Mouse (Mus musculus): ENCODE results near the gene Agbl2. TPM values are rescaled to one million over a fixed set of nuclear protein-coding genes. Genes with fewer than 3 reads are reported as not detected.

The Agbl2 gene
- total RNA-seq, 1 experiment: 0.27 TPM

GRCm38 (mm10) chr2:90879419-90879818 is 96.9 kb downstream of the Agbl2 start:
- H3K9me3 ChIP-seq (ENCODE audit: control insufficient read depth, insufficient read depth, low read depth, low read length): no peaks in the 10 kb centered on the region
- H3K4me1 ChIP-seq (ENCODE audit: control insufficient read depth in 2 of 2, insufficient read depth in 2 of 2, low read length in 2 of 2, poor library complexity in 1 of 2): no peaks in the 10 kb centered on the region
- in situ Hi-C loops (cut with MboI; ENCODE audit: low sequenced_read_pairs in 2 of 2, unreplicated experiment in 2 of 2): no loop called here
- H3K9ac ChIP-seq (ENCODE audit: insufficient read depth, low read depth, low read length, poor library complexity, severe bottlenecking): no peak overlapping the region
- no peak overlapping the region for H3K4me3 ChIP-seq (ENCODE audit: insufficient read depth in 1 of 2, low read depth in 1 of 2, low read length in 2 of 2, poor library complexity in 1 of 2, severe bottlenecking in 1 of 2)
- no peak for TF ChIP-seq ZNF384 (IDR thresholded peaks at IDR 0.05; ENCODE audit: low read depth, low read length)
- no peak overlapping the region for H3K27ac ChIP-seq (ENCODE audit: insufficient read depth, low read depth, low read length, poor library complexity, severe bottlenecking)
- DNase-seq (ENCODE audit: low read depth, low spot score): no peak
- no peaks in the 10 kb centered on the region for H3K36me3 ChIP-seq (ENCODE audit: control insufficient read depth, insufficient read depth, low read length, poor library complexity, severe bottlenecking)

- no peak for DNase-seq (ENCODE audit: low read depth, low spot score)
- H3K4me1 ChIP-seq (ENCODE audit: control insufficient read depth in 2 of 2, insufficient read depth in 2 of 2, low read length in 2 of 2, poor library complexity in 1 of 2): peaks cover 0 to 7% of the 10 kb centered on the region in 2 experiments; a peak in 1 of 4 replicates
- no peak overlapping the region for H3K27ac ChIP-seq (ENCODE audit: insufficient read depth, low read depth, low read length, poor library complexity, severe bottlenecking)
- in situ Hi-C loops (cut with MboI; ENCODE audit: low sequenced_read_pairs in 2 of 2, unreplicated experiment in 2 of 2): no loop called here
- no peaks in the 10 kb centered on the region for H3K36me3 ChIP-seq (ENCODE audit: control insufficient read depth, insufficient read depth, low read length, poor library complexity, severe bottlenecking)
- no peaks in the 10 kb centered on the region for H3K9me3 ChIP-seq (ENCODE audit: control insufficient read depth, insufficient read depth, low read depth, low read length)
- H3K4me3 ChIP-seq (ENCODE audit: insufficient read depth in 1 of 2, low read depth in 1 of 2, low read length in 2 of 2, poor library complexity in 1 of 2, severe bottlenecking in 1 of 2): no peak overlapping the region
- no peak overlapping the region for H3K9ac ChIP-seq (ENCODE audit: insufficient read depth, low read depth, low read length, poor library complexity, severe bottlenecking)
- TF ChIP-seq CHD2 (IDR thresholded peaks at IDR 0.05; ENCODE audit: low read depth, low read length): no peak
- no peak for TF ChIP-seq ZC3H11A (IDR thresholded peaks at IDR 0.05; ENCODE audit: borderline replicate concordance, low read depth, low read length)
- TF ChIP-seq HCFC1 (IDR thresholded peaks at IDR 0.05; ENCODE audit: borderline replicate concordance, insufficient read depth, low read length): no peak
- TF ChIP-seq MAFK (IDR thresholded peaks at IDR 0.05; ENCODE audit: insufficient read depth, low read depth, low read length): no peak
- no peak for TF ChIP-seq ZNF384 (IDR thresholded peaks at IDR 0.05; ENCODE audit: low read depth, low read length)
These were observed 97.7 kb downstream of the Agbl2 start for GRCm38 (mm10) chr2:90880144-90880785.

- peaks cover 0 to 10% of the 10 kb centered on the region in 2 experiments; a peak in 1 of 4 replicates for H3K4me1 ChIP-seq (ENCODE audit: control insufficient read depth in 2 of 2, insufficient read depth in 2 of 2, low read length in 2 of 2, poor library complexity in 1 of 2)
- TF ChIP-seq HCFC1 (IDR thresholded peaks at IDR 0.05; ENCODE audit: borderline replicate concordance, insufficient read depth, low read length) (no peak), MAFK (IDR thresholded peaks at IDR 0.05; ENCODE audit: insufficient read depth, low read depth, low read length) (no peak), ZC3H11A (IDR thresholded peaks at IDR 0.05; ENCODE audit: borderline replicate concordance, low read depth, low read length) (no peak), CHD2 (IDR thresholded peaks at IDR 0.05; ENCODE audit: low read depth, low read length) (no peak), ZNF384 (IDR thresholded peaks at IDR 0.05; ENCODE audit: low read depth, low read length) (no peak)
- no peak overlapping the region for H3K9ac ChIP-seq (ENCODE audit: insufficient read depth, low read depth, low read length, poor library complexity, severe bottlenecking)
- no peak for DNase-seq (ENCODE audit: low read depth, low spot score)
- in situ Hi-C loops (cut with MboI; ENCODE audit: low sequenced_read_pairs in 2 of 2, unreplicated experiment in 2 of 2): no loop called here
- no peak overlapping the region for H3K27ac ChIP-seq (ENCODE audit: insufficient read depth, low read depth, low read length, poor library complexity, severe bottlenecking)
- H3K9me3 ChIP-seq (ENCODE audit: control insufficient read depth, insufficient read depth, low read depth, low read length): no peaks in the 10 kb centered on the region
- no peak overlapping the region for H3K4me3 ChIP-seq (ENCODE audit: insufficient read depth in 1 of 2, low read depth in 1 of 2, low read length in 2 of 2, poor library complexity in 1 of 2, severe bottlenecking in 1 of 2)
- H3K36me3 ChIP-seq (ENCODE audit: control insufficient read depth, insufficient read depth, low read length, poor library complexity, severe bottlenecking): no peaks in the 10 kb centered on the region
These were observed 99.3 kb downstream of the Agbl2 start for GRCm38 (mm10) chr2:90881824-90882223.

Other genes starting within 250 kb of the Agbl2 start
- 10.7 and 17.2 TPM in 2 replicates for gene Ptprj, start 202.1 kb upstream of the Agbl2 start, total RNA-seq (2012; rRNA removed)
- gene Nup160, start 105.5 kb upstream of the Agbl2 start, total RNA-seq (2012; rRNA removed): 72.6 and 81.9 TPM in 2 replicates
- 91.4 and 124 TPM in 2 replicates for gene Fnbp4, start 37.4 kb upstream of the Agbl2 start, total RNA-seq (2012; rRNA removed)
- gene Mtch2, start 64.4 kb downstream of the Agbl2 start, total RNA-seq (2012; rRNA removed): 138 and 162 TPM in 2 replicates
- 2.8 and 3.2 TPM in 2 replicates for gene C1qtnf4, start 103.1 kb downstream of the Agbl2 start, total RNA-seq (2012; rRNA removed)
- 12.5 and 19.0 TPM in 2 replicates for gene Kbtbd4, start 122.0 kb downstream of the Agbl2 start, total RNA-seq (2012; rRNA removed)
- gene Ndufs3, start 122.1 kb downstream of the Agbl2 start, total RNA-seq (2012; rRNA removed): 106 and 109 TPM in 2 replicates
- 61.7 and 73.0 TPM in 2 replicates for gene Celf1, start 157.7 kb downstream of the Agbl2 start, total RNA-seq (2012; rRNA removed)

All from ES-E14 (cell line).